24 mouse cellular contexts compared by ENCODE assay signal in genomic region chr13:99228821-99229570, GRCm38 (mm10). TPM values are rescaled to one million over a fixed set of nuclear protein-coding genes. Genes with fewer than 3 reads are reported as not detected.
A peak's percentile ranks its signal among the peaks of the same experiment; 100 is the strongest.
DNase-seq lines count a peak whose midpoint lies in the region; ATAC-seq lines count a peak whose summit lies in the region.
"Had no signal": no experiment of that assay in that cellular context is flagged by ENCODE, and none has a peak within 500 bp of the region (broad histone marks: within the 10 kb centered on the region; RNA-seq: fewer than 3 reads in every experiment).

No protein-coding gene starts in this region.

- H3K27ac ChIP-seq in heart, embryonic 12.5 days (ENCODE audit: poor library complexity, severe bottlenecking) = no peak overlapping the region; the same call in 1 of the 2 replicates
- H3K27ac ChIP-seq in intestine, embryonic 16.5 days (ENCODE audit: low read length) = 0 out of 2 replicates have a peak overlapping the region, but pooled peaks have one; percentile 19
- H3K27ac ChIP-seq in intestine, embryonic 15.5 days = no peak overlapping the region
- no peak overlapping the region for H3K27ac ChIP-seq in midbrain, embryonic 11.5 days (ENCODE audit: low read depth, low read length)
- H3K27ac ChIP-seq in midbrain, embryonic 13.5 days = no peak overlapping the region
- H3K27ac ChIP-seq: embryonic facial prominence, embryonic 12.5 days; forebrain, embryonic 15.5 days; hindbrain, embryonic 14.5 days; limb, embryonic 10.5 days; neural tube, embryonic 12.5 days; stomach, postnatal 0 days had no signal

- H3K4me3 ChIP-seq in heart, embryonic 12.5 days = no peak overlapping the region
- no peak overlapping the region for H3K4me3 ChIP-seq in intestine, embryonic 16.5 days (ENCODE audit: low read length)
- H3K4me3 ChIP-seq in intestine, embryonic 15.5 days (replicated peaks) = no peak overlapping the region
- no peak overlapping the region for H3K4me3 ChIP-seq in midbrain, embryonic 11.5 days (ENCODE audit: low read depth, low read length)
- H3K4me3 ChIP-seq in midbrain, embryonic 13.5 days (replicated peaks) = no peak overlapping the region
- H3K4me3 ChIP-seq: embryonic facial prominence, embryonic 12.5 days; erythroblast, embryonic 14.5 days; forebrain, embryonic 15.5 days; left cerebral cortex, adult 2 months; limb, embryonic 10.5 days; megakaryocyte, embryonic 14.5 days; neural tube, embryonic 12.5 days had no signal

- H3K4me1 ChIP-seq in heart, embryonic 12.5 days (replicated peaks) = peaks cover 48% of the 10 kb centered on the region
- H3K4me1 ChIP-seq in intestine, embryonic 16.5 days (ENCODE audit: control insufficient read depth, insufficient read depth, low read length) = 0 out of 2 replicates have a peak, but pooled peaks cover 7% of the 10 kb centered on the region
- H3K4me1 ChIP-seq in intestine, embryonic 15.5 days (replicated peaks) = peaks cover 6% of the 10 kb centered on the region; the same call in 1 of the 2 replicates
- H3K4me1 ChIP-seq in midbrain, embryonic 11.5 days (ENCODE audit: control insufficient read depth, insufficient read depth, low read length) = no peaks in the 10 kb centered on the region
- no peaks in the 10 kb centered on the region for H3K4me1 ChIP-seq in midbrain, embryonic 13.5 days (replicated peaks)
- H3K4me1 ChIP-seq: forebrain, embryonic 15.5 days; megakaryocyte, embryonic 14.5 days; neural tube, embryonic 12.5 days had no signal

- H3K27me3 ChIP-seq in heart, embryonic 12.5 days (replicated peaks) = no peaks in the 10 kb centered on the region
- H3K27me3 ChIP-seq in intestine, embryonic 16.5 days (replicated peaks; ENCODE audit: control insufficient read depth, insufficient read depth, low read length) = no peaks in the 10 kb centered on the region
- no peaks in the 10 kb centered on the region for H3K27me3 ChIP-seq in intestine, embryonic 15.5 days (replicated peaks)
- no peaks in the 10 kb centered on the region for H3K27me3 ChIP-seq in midbrain, embryonic 11.5 days (ENCODE audit: control insufficient read depth, insufficient read depth, low read length)
- no peaks in the 10 kb centered on the region for H3K27me3 ChIP-seq in midbrain, embryonic 13.5 days
- H3K27me3 ChIP-seq: embryonic facial prominence, embryonic 12.5 days; forebrain, embryonic 15.5 days; neural tube, embryonic 12.5 days had no signal

- 92% methylated on average over 35 of the region's 35 CpGs for WGBS in heart, embryonic 12.5 days
- 94% methylated on average over 35 of the region's 35 CpGs for WGBS in intestine, embryonic 16.5 days
- WGBS in intestine, embryonic 15.5 days = 94% methylated on average over 35 of the region's 35 CpGs
- WGBS in midbrain, embryonic 11.5 days = 95% methylated on average over 35 of the region's 35 CpGs
- WGBS in midbrain, embryonic 13.5 days = 96% methylated on average over 35 of the region's 35 CpGs

- no peak for DNase-seq in heart, adult 18-20 months
- DNase-seq in midbrain, embryonic 11.5 days (ENCODE audit: low spot score, missing footprints) = peak; percentile 68
- DNase-seq in embryo, embryonic 10.5 days (ENCODE audit: low spot score) = no peak
- DNase-seq: adrenal gland, adult 2 months; cerebellum, adult 9-10 months; gastrocnemius, postnatal 36 days; layer of hippocampus, adult 9-11 months; liver, postnatal 0 days; lung, postnatal 14 days; right cerebral cortex, adult 18-20 months had no signal

- 0 out of 2 replicates have a peak, but pooled peaks have one; percentile 17 for ATAC-seq in heart, embryonic 12.5 days (ENCODE audit: insufficient number of reproducible peaks, low FRiP score)
- no peak for ATAC-seq in intestine, embryonic 16.5 days
- no peak for ATAC-seq in intestine, embryonic 15.5 days
- no peak for ATAC-seq in midbrain, embryonic 11.5 days (ENCODE audit: low FRiP score)
- ATAC-seq in midbrain, embryonic 13.5 days = no peak
- ATAC-seq: forebrain, embryonic 15.5 days; liver, postnatal 0 days had no signal

- H3K4me2 ChIP-seq in heart, embryonic 12.5 days = no peak overlapping the region
- H3K4me2 ChIP-seq in intestine, embryonic 16.5 days (ENCODE audit: low read depth, low read length) = no peak overlapping the region
- H3K4me2 ChIP-seq in intestine, embryonic 15.5 days (replicated peaks) = no peak overlapping the region
- no peak overlapping the region for H3K4me2 ChIP-seq in midbrain, embryonic 11.5 days
- no peak overlapping the region for H3K4me2 ChIP-seq in midbrain, embryonic 13.5 days (replicated peaks)
- H3K4me2 ChIP-seq: embryonic facial prominence, embryonic 12.5 days; forebrain, embryonic 15.5 days; hindbrain, embryonic 14.5 days; neural tube, embryonic 12.5 days had no signal

- no peaks in the 10 kb centered on the region for H3K9me3 ChIP-seq in heart, embryonic 12.5 days (replicated peaks)
- no peaks in the 10 kb centered on the region for H3K9me3 ChIP-seq in intestine, embryonic 16.5 days (ENCODE audit: control insufficient read depth, low read length)
- no peaks in the 10 kb centered on the region for H3K9me3 ChIP-seq in intestine, embryonic 15.5 days
- H3K9me3 ChIP-seq in midbrain, embryonic 11.5 days (ENCODE audit: control insufficient read depth, low read length) = no peaks in the 10 kb centered on the region
- H3K9me3 ChIP-seq in midbrain, embryonic 13.5 days = no peaks in the 10 kb centered on the region
- H3K9me3 ChIP-seq: embryonic facial prominence, embryonic 12.5 days; forebrain, embryonic 15.5 days; limb, embryonic 10.5 days; neural tube, embryonic 12.5 days had no signal

- H3K9ac ChIP-seq in heart, embryonic 12.5 days = no peak overlapping the region
- H3K9ac ChIP-seq in intestine, embryonic 16.5 days (ENCODE audit: low read depth, low read length) = no peak overlapping the region
- no peak overlapping the region for H3K9ac ChIP-seq in intestine, embryonic 15.5 days
- no peak overlapping the region for H3K9ac ChIP-seq in midbrain, embryonic 11.5 days (ENCODE audit: low read length)
- no peak overlapping the region for H3K9ac ChIP-seq in midbrain, embryonic 13.5 days (replicated peaks)
- H3K9ac ChIP-seq: embryonic facial prominence, embryonic 12.5 days; forebrain, embryonic 15.5 days; hindbrain, embryonic 14.5 days; liver, postnatal 0 days; neural tube, embryonic 12.5 days had no signal

- no peaks in the 10 kb centered on the region for H3K36me3 ChIP-seq in heart, embryonic 12.5 days
- H3K36me3 ChIP-seq in intestine, embryonic 16.5 days (ENCODE audit: control insufficient read depth, insufficient read depth, low read length) = no peaks in the 10 kb centered on the region
- no peaks in the 10 kb centered on the region for H3K36me3 ChIP-seq in intestine, embryonic 15.5 days
- no peaks in the 10 kb centered on the region for H3K36me3 ChIP-seq in midbrain, embryonic 11.5 days (ENCODE audit: control insufficient read depth, insufficient read depth, low read length)
- no peaks in the 10 kb centered on the region for H3K36me3 ChIP-seq in midbrain, embryonic 13.5 days
- H3K36me3 ChIP-seq: embryonic facial prominence, embryonic 12.5 days; forebrain, embryonic 15.5 days; limb, embryonic 10.5 days; neural tube, embryonic 12.5 days had no signal

RNA-seq across cellular contexts. Expression of gene Zfp366, which starts 44.4 kb away (rescaled TPM):
- polyA plus RNA-seq in heart, embryonic 12.5 days (2016; fragmentation: Nextera tagmentation; extraction: Ambion mirVana) = 0.12 and 0.36 TPM in 2 replicates
- 10 to 100 TPM; 14.1 to 14.9 TPM for total RNA-seq in heart, adult 18-20 months (2021)
- polyA plus RNA-seq in intestine, embryonic 16.5 days (2015; fragmentation: Nextera tagmentation; extraction: Ambion mirVana) = 0.50 and 0.53 TPM in 2 replicates
- polyA plus RNA-seq in intestine, embryonic 15.5 days (2015; fragmentation: Nextera tagmentation; extraction: Ambion mirVana) = 0.48 and 0.49 TPM in 2 replicates
- polyA plus RNA-seq in midbrain, embryonic 11.5 days (2014; fragmentation: Nextera tagmentation; extraction: Ambion mirVana) = 0.75 and 0.87 TPM in 2 replicates
- 0.54 and 0.62 TPM in 2 replicates for polyA plus RNA-seq in midbrain, embryonic 13.5 days (2015; fragmentation: Nextera tagmentation; extraction: Ambion mirVana)
- polyA plus RNA-seq: C2C12; erythroblast, embryonic 14.5 days had no signal
